ENCODE assay signal across 21 mouse cellular contexts in genomic region chr10:80252011-80252410, GRCm38 (mm10).
"Had no signal": no experiment of that assay in that cellular context is flagged by ENCODE, and none has a peak within 500 bp of the region (broad histone marks: within the 10 kb centered on the region; RNA-seq: fewer than 3 reads in every experiment).

No protein-coding gene starts in this region.

- ATAC-seq: liver, postnatal 0 days; lung, postnatal 0 days; midbrain, embryonic 15.5 days had no signal

- H3K4me3 ChIP-seq: layer of hippocampus, adult 2 months; limb, embryonic 15.5 days; midbrain, embryonic 12.5 days; midbrain, embryonic 15.5 days; neural tube, embryonic 13.5 days had no signal

- H3K9ac ChIP-seq: limb, embryonic 15.5 days; liver, embryonic 14.5 days; liver, postnatal 0 days; lung, embryonic 14.5 days; midbrain, embryonic 12.5 days; midbrain, embryonic 15.5 days; neural tube, embryonic 13.5 days had no signal

- DNase-seq: kidney, adult 2 months; kidney, postnatal 25 days; layer of hippocampus, adult 9-11 months; liver, postnatal 0 days; lung, embryonic 14.5 days; right cerebral cortex, adult 18-20 months; right cerebral cortex, postnatal 14 days; right cerebral cortex, postnatal 4 days; thymus, adult 2 months; thymus, postnatal 25 days had no signal

- H3K27ac ChIP-seq: kidney, postnatal 0 days; limb, embryonic 15.5 days; liver, embryonic 14.5 days; macrophage; midbrain, embryonic 12.5 days; midbrain, embryonic 15.5 days; neural tube, embryonic 13.5 days; stomach, postnatal 0 days had no signal

- H3K9me3 ChIP-seq: limb, embryonic 15.5 days; midbrain, embryonic 12.5 days; midbrain, embryonic 15.5 days; neural tube, embryonic 13.5 days had no signal

- H3K27me3 ChIP-seq: limb, embryonic 15.5 days; midbrain, embryonic 12.5 days; midbrain, embryonic 15.5 days; neural tube, embryonic 13.5 days had no signal

- H3K4me2 ChIP-seq: limb, embryonic 15.5 days; liver, embryonic 11.5 days; lung, embryonic 14.5 days; midbrain, embryonic 12.5 days; midbrain, embryonic 15.5 days; neural tube, embryonic 13.5 days had no signal
